Mouse (Mus musculus) heart, adult 2 months (tissue): Measurements from ENCODE around the gene Cgnl1.

Source experiments
- CTCF ChIP-seq: fragments of 200-600 bp; IDR thresholded peaks from 2 replicates; pipeline ENCODE4 v1.8.1; 2022; ENCODE audit warnings: antibody characterized with exemption, mild to moderate bottlenecking, moderate library complexity
- POLR2A ChIP-seq: fragments of 200-500 bp; IDR thresholded peaks from 2 replicates; pipeline ENCODE4 v1.6.1; 2011; ENCODE audit warnings: mild to moderate bottlenecking, low read depth, low read length, control low read depth; ENCODE audit not compliant: insufficient read depth

DNA sequence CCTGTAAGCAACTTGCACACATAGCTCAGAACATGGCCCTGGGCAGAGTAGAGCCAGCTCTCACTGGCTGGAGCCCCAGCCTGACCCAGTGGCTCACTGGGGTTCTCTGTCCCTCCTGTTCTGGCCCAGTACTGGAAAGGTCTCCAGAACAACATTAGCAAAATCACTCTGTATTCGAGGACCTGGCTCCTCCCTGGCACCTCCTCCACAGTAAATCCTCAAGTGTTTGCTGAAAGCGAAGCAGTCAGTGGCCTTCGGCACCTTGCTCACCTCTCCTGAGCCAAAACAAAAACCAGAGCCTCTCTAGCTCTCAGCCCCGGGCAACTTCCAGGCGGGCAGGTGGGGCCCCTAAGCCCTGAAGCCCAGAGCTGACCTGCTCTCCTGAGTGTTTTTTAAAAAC, 11.5 kb downstream of the Cgnl1 start:
- no peak for TF ChIP-seq CTCF
- no peak for TF ChIP-seq POLR2A
